36 mouse cellular contexts compared by ENCODE assay signal in the genomic region with DNA sequence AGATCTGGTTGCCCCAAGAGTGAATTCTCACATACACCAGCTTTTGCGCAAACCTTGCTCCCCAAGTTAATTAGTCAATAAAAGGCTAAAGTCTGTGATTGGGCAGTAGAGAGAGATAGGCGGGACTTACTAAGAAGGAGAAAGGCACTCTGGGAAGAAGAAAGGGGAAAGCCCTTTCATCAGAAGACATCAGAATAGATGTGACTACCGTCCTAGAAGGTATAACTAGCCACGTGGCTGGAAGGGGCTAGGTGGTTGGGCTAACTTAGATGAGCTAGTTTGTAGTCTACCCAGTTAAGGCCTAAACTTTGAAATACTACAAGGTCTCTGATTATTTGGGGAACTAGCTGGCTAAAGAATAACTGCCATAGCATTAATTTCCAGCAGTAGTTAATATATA.
"Had no signal": no experiment of that assay in that cellular context is flagged by ENCODE, and none has a peak within 500 bp of the region (broad histone marks: within the 10 kb centered on the region; RNA-seq: fewer than 3 reads in every experiment).

No protein-coding gene starts in this region.

- DNase-seq: heart, postnatal 10 days; heart, postnatal 14 days; heart, postnatal 36 days; heart, postnatal 4 days; kidney, adult 11 months; kidney, adult 18-20 months; kidney, adult 2 months; kidney, adult 8-10 months; kidney, adult 9 months; kidney, postnatal 10 days; kidney, postnatal 14 days; kidney, postnatal 25 days; kidney, postnatal 36 days; kidney, postnatal 4 days; layer of hippocampus, adult 9-11 months; layer of hippocampus, postnatal 36 days had no signal

- ATAC-seq: hindbrain, embryonic 16.5 days; hindbrain, postnatal 0 days; inflammation-experienced regulatory T-cells, adult 6 months; intestine, embryonic 15.5 days; intestine, embryonic 16.5 days; intestine, postnatal 0 days had no signal

- H3K36me3 ChIP-seq: heart, embryonic 10.5 days; heart, embryonic 12.5 days; heart, embryonic 13.5 days; heart, embryonic 15.5 days; hindbrain, embryonic 10.5 days; hindbrain, embryonic 12.5 days; hindbrain, embryonic 13.5 days; hindbrain, embryonic 15.5 days; intestine, embryonic 15.5 days; kidney, embryonic 15.5 days had no signal

- H3K4me1 ChIP-seq: hindbrain, embryonic 10.5 days; hindbrain, embryonic 12.5 days; hindbrain, embryonic 13.5 days; hindbrain, embryonic 15.5 days; intestine, embryonic 15.5 days; kidney, embryonic 15.5 days had no signal

- H3K27ac ChIP-seq: heart, embryonic 10.5 days; heart, embryonic 13.5 days; heart, embryonic 15.5 days; hindbrain, embryonic 10.5 days; hindbrain, embryonic 12.5 days; hindbrain, embryonic 13.5 days; hindbrain, embryonic 14.5 days; hindbrain, embryonic 15.5 days; hindbrain, postnatal 0 days; intestine, embryonic 15.5 days; kidney, embryonic 15.5 days; kidney, postnatal 0 days; layer of hippocampus, adult 2 months; left cerebral cortex, adult 2 months had no signal

- H3K4me3 ChIP-seq: heart, embryonic 10.5 days; heart, embryonic 12.5 days; heart, embryonic 13.5 days; heart, embryonic 15.5 days; hindbrain, embryonic 10.5 days; hindbrain, embryonic 12.5 days; hindbrain, embryonic 13.5 days; hindbrain, embryonic 15.5 days; intestine, embryonic 15.5 days; kidney, embryonic 15.5 days; layer of hippocampus, adult 2 months; left cerebral cortex, adult 2 months had no signal

- H3K9ac ChIP-seq: heart, embryonic 12.5 days; heart, embryonic 13.5 days; heart, embryonic 15.5 days; hindbrain, embryonic 12.5 days; hindbrain, embryonic 13.5 days; hindbrain, embryonic 14.5 days; hindbrain, embryonic 15.5 days; intestine, embryonic 15.5 days; kidney, embryonic 15.5 days had no signal

- H3K9me3 ChIP-seq: heart, embryonic 10.5 days; heart, embryonic 13.5 days; heart, embryonic 15.5 days; hindbrain, embryonic 10.5 days; hindbrain, embryonic 12.5 days; hindbrain, embryonic 13.5 days; hindbrain, embryonic 15.5 days; intestine, embryonic 15.5 days; kidney, embryonic 15.5 days had no signal

- H3K4me2 ChIP-seq: heart, embryonic 11.5 days; heart, embryonic 12.5 days; heart, embryonic 13.5 days; heart, embryonic 15.5 days; hindbrain, embryonic 12.5 days; hindbrain, embryonic 13.5 days; hindbrain, embryonic 14.5 days; hindbrain, embryonic 15.5 days; intestine, embryonic 15.5 days; kidney, embryonic 15.5 days had no signal

- H3K27me3 ChIP-seq: heart, embryonic 12.5 days; heart, embryonic 13.5 days; heart, embryonic 15.5 days; hindbrain, embryonic 12.5 days; hindbrain, embryonic 13.5 days; hindbrain, embryonic 15.5 days; intestine, embryonic 15.5 days; kidney, embryonic 15.5 days had no signal
